Mouse (Mus musculus) intestine, embryonic 15.5 days (tissue): ENCODE results near the gene Chn1. TPM values are rescaled to one million over a fixed set of nuclear protein-coding genes. Genes with fewer than 3 reads are reported as not detected.
"Not testable (repeated sequence)": the region's sequence is repeated elsewhere in the genome, so short reads cannot be mapped to it uniquely, and the experiment has no call there.

Experiments used
- ATAC-seq: fragments of 200-750 bp; cut with Nextera tagmentation; 2 replicates; pipeline ENCODE4 v1.8.0; 2017; ENCODE audit warnings: moderate TSS enrichment, moderate library complexity
- H3K27ac ChIP-seq: fragments of 300-500 bp; sonication (generic); 2 replicates; pipeline ENCODE4 v1.5.1; 2015; ENCODE audit warnings: mild to moderate bottlenecking, inconsistent platforms
- H3K27me3 ChIP-seq: fragments of 300-500 bp; sonication (generic); replicated peaks from 2 replicates; pipeline ENCODE4 v1.6.1; 2015; ENCODE audit warnings: inconsistent platforms
- H3K36me3 ChIP-seq: fragments of 300-500 bp; sonication (generic); 2 replicates; pipeline ENCODE4 v1.6.1; 2015; ENCODE audit warnings: inconsistent platforms
- H3K4me1 ChIP-seq: fragments of 300-500 bp; sonication (generic); replicated peaks from 2 replicates; pipeline ENCODE4 v1.6.1; 2015; ENCODE audit warnings: inconsistent platforms
- H3K4me2 ChIP-seq: fragments of 300-500 bp; sonication (generic); replicated peaks from 2 replicates; pipeline ENCODE4 v1.6.1; 2015; ENCODE audit warnings: mild to moderate bottlenecking, inconsistent platforms
- H3K4me3 ChIP-seq: fragments of 300-500 bp; sonication (generic); replicated peaks from 2 replicates; pipeline ENCODE4 v1.5.1; 2015; ENCODE audit warnings: inconsistent platforms
- H3K9ac ChIP-seq: fragments of 300-500 bp; sonication (generic); 2 replicates; pipeline ENCODE4 v1.6.1; 2015; ENCODE audit warnings: inconsistent platforms
- H3K9me3 ChIP-seq: fragments of 300-500 bp; sonication (generic); 2 replicates; pipeline ENCODE4 v1.6.1; 2016; ENCODE audit warnings: inconsistent platforms
- WGBS: fragments of 180-500 bp; shearing (Covaris S2); methylation state at CpG from one replicate; pipeline ENCODE4 v1.1.7; 2015; 5-methylcytosine and 5-hydroxymethylcytosine counted together
- polyA plus RNA-seq: library from polyadenylated mRNA; unstranded; fragments of >200 nt; fragmentation: Nextera tagmentation; extraction: Ambion mirVana; gene quantifications from 2 replicates; pipeline ENCODE4 v1.2.1, GENCODE M21; 2015

Chn1 gene
- polyA plus RNA-seq, result 15.9 and 16.9 TPM in 2 replicates

- H3K27ac ChIP-seq, result no peak within 1 kb of the TSS
Observed at GRCm38 (mm10) chr2:73774786-73775682, at the start of gene Chn1. Chn1 (minus strand) TSS chr2:73775346.

GRCm38 (mm10) chr2:73818742-73819141 is 43.6 kb upstream of the Chn1 start:
- H3K9me3 ChIP-seq, result no peaks in the 10 kb centered on the region
- H3K9ac ChIP-seq, result no peak overlapping the region
- H3K27ac ChIP-seq, result no peak overlapping the region
- ATAC-seq, result no peak
- no peak overlapping the region for H3K4me2 ChIP-seq
- WGBS, result 78% methylated on average over 4 of the region's 4 CpGs
- no peaks in the 10 kb centered on the region for H3K27me3 ChIP-seq
- 0 out of 2 replicates have a peak, but pooled peaks cover 4% of the 10 kb centered on the region for H3K36me3 ChIP-seq
- H3K4me1 ChIP-seq, result no peaks in the 10 kb centered on the region
- H3K4me3 ChIP-seq, result no peak overlapping the region

More at GRCm38 (mm10) chr2:73774786-73775682, at the start of gene Chn1:
- no peaks in the 10 kb centered on the region; the same call in 1 of the 2 replicates for H3K4me1 ChIP-seq
- ATAC-seq, result peak; percentile 94
- no peaks in the 10 kb centered on the region; the same call in 1 of the 2 replicates for H3K27me3 ChIP-seq
- under 1% methylated on average over 121 of the region's 131 CpGs for WGBS
- H3K9ac ChIP-seq, result peak within 1 kb of the TSS; percentile 70
- H3K9me3 ChIP-seq, result no peaks in the 10 kb centered on the region
- no peaks in the 10 kb centered on the region for H3K36me3 ChIP-seq
- peak within 1 kb of the TSS; percentile 95 for H3K4me2 ChIP-seq
- peak within 1 kb of the TSS; percentile 91 for H3K4me3 ChIP-seq

- 83% methylated on average over 8 of the region's 8 CpGs for WGBS
- ATAC-seq, result no peak
Observed at GRCm38 (mm10) chr2:73807609-73808008, 32.5 kb upstream of the Chn1 start.

GRCm38 (mm10) chr2:73800127-73800526 is 25.0 kb upstream of the Chn1 start:
- not testable (repeated sequence) for H3K4me3 ChIP-seq, H3K9me3 ChIP-seq, ATAC-seq, H3K27ac ChIP-seq, H3K4me1 ChIP-seq, H3K4me2 ChIP-seq, H3K27me3 ChIP-seq, H3K36me3 ChIP-seq, H3K9ac ChIP-seq
- 84% methylated on average over 9 of the region's 9 CpGs for WGBS

More at GRCm38 (mm10) chr2:73807609-73808008, 32.5 kb upstream of the Chn1 start:
- no peaks in the 10 kb centered on the region for H3K36me3 ChIP-seq
- no peak overlapping the region for H3K4me2 ChIP-seq
- no peaks in the 10 kb centered on the region for H3K9me3 ChIP-seq
- H3K4me1 ChIP-seq, result no peaks in the 10 kb centered on the region
- no peaks in the 10 kb centered on the region for H3K27me3 ChIP-seq
- no peak overlapping the region for H3K4me3 ChIP-seq
- H3K27ac ChIP-seq, result no peak overlapping the region
- H3K9ac ChIP-seq, result no peak overlapping the region

GRCm38 (mm10) chr2:73798786-73799185 is 23.6 kb upstream of the Chn1 start:
- Histone ChIP-seq H3K4me3 (no peak overlapping the region), H3K9me3 (no peaks in the 10 kb centered on the region), H3K27me3 (no peaks in the 10 kb centered on the region), H3K4me2 (no peak overlapping the region), H3K36me3 (no peaks in the 10 kb centered on the region), H3K9ac (no peak overlapping the region), H3K4me1 (no peaks in the 10 kb centered on the region), H3K27ac (no peak overlapping the region)
- ATAC-seq, result no peak
- WGBS, result 43% methylated on average over 5 of the region's 5 CpGs

GRCm38 (mm10) chr2:73798136-73798535 is 23.0 kb upstream of the Chn1 start:
- H3K27me3 ChIP-seq, result no peaks in the 10 kb centered on the region
- 62% methylated on average over 4 of the region's 4 CpGs for WGBS
- H3K4me1 ChIP-seq, result no peaks in the 10 kb centered on the region
- no peak overlapping the region for H3K9ac ChIP-seq
- H3K36me3 ChIP-seq, result no peaks in the 10 kb centered on the region
- no peak overlapping the region for H3K27ac ChIP-seq
- ATAC-seq, result no peak
- no peak overlapping the region for H3K4me2 ChIP-seq
- H3K4me3 ChIP-seq, result no peak overlapping the region
- no peaks in the 10 kb centered on the region for H3K9me3 ChIP-seq

- 45% methylated on average over 19 of the region's 19 CpGs for WGBS
- Histone ChIP-seq H3K4me3 (no peak overlapping the region), H3K4me2 (no peak overlapping the region), H3K36me3 (no peaks in the 10 kb centered on the region), H3K4me1 (no peaks in the 10 kb centered on the region), H3K27me3 (no peaks in the 10 kb centered on the region), H3K9me3 (no peaks in the 10 kb centered on the region), H3K9ac (no peak overlapping the region), H3K27ac (no peak overlapping the region)
- ATAC-seq, result no peak
Observed at GRCm38 (mm10) chr2:73791846-73792630, 16.9 kb upstream of the Chn1 start.

GRCm38 (mm10) chr2:73790332-73790731 is 15.2 kb upstream of the Chn1 start:
- H3K4me3 ChIP-seq, result no peak overlapping the region
- H3K27ac ChIP-seq, result no peak overlapping the region
- H3K27me3 ChIP-seq, result no peaks in the 10 kb centered on the region
- no peak overlapping the region for H3K9ac ChIP-seq
- H3K9me3 ChIP-seq, result no peaks in the 10 kb centered on the region
- H3K36me3 ChIP-seq, result no peaks in the 10 kb centered on the region
- WGBS, result 75% methylated on average over 2 of the region's 2 CpGs
- H3K4me2 ChIP-seq, result no peak overlapping the region
- no peaks in the 10 kb centered on the region for H3K4me1 ChIP-seq
- no peak for ATAC-seq

- Histone ChIP-seq H3K4me2 (no peak overlapping the region), H3K4me3 (no peak overlapping the region), H3K36me3 (no peaks in the 10 kb centered on the region), H3K9ac (no peak overlapping the region), H3K27me3 (no peaks in the 10 kb centered on the region), H3K4me1 (no peaks in the 10 kb centered on the region), H3K27ac (no peak overlapping the region), H3K9me3 (no peaks in the 10 kb centered on the region)
- 77% methylated on average over 6 of the region's 6 CpGs for WGBS
- ATAC-seq, result no peak
Observed at GRCm38 (mm10) chr2:73788395-73788794, 13.2 kb upstream of the Chn1 start.

- H3K9ac ChIP-seq, result no peak overlapping the region
- H3K4me3 ChIP-seq, result no peak overlapping the region
- H3K27ac ChIP-seq, result no peak overlapping the region
- H3K4me2 ChIP-seq, result no peak overlapping the region
- 60% methylated on average over 9 of the region's 9 CpGs for WGBS
- no peak for ATAC-seq
- H3K4me1 ChIP-seq, result 0 out of 2 replicates have a peak, but pooled peaks cover 4% of the 10 kb centered on the region
- H3K27me3 ChIP-seq, result no peaks in the 10 kb centered on the region; the same call in 1 of the 2 replicates
- no peaks in the 10 kb centered on the region for H3K36me3 ChIP-seq
- no peaks in the 10 kb centered on the region for H3K9me3 ChIP-seq
Observed at GRCm38 (mm10) chr2:73782371-73782905, 7.3 kb upstream of the Chn1 start.

GRCm38 (mm10) chr2:73780321-73781010 is 5.3 kb upstream of the Chn1 start:
- no peaks in the 10 kb centered on the region for H3K36me3 ChIP-seq
- H3K4me2 ChIP-seq, result no peak overlapping the region
- 66% methylated on average over 14 of the region's 14 CpGs for WGBS
- no peaks in the 10 kb centered on the region; the same call in 1 of the 2 replicates for H3K27me3 ChIP-seq
- no peaks in the 10 kb centered on the region for H3K9me3 ChIP-seq
- H3K27ac ChIP-seq, result no peak overlapping the region
- ATAC-seq, result no peak
- H3K4me1 ChIP-seq, result peaks cover 4% of the 10 kb centered on the region; the same call in 1 of the 2 replicates
- no peak overlapping the region for H3K4me3 ChIP-seq
- H3K9ac ChIP-seq, result no peak overlapping the region
